Mouse (Mus musculus): ENCODE results near the gene Rps6kb1. TPM values are rescaled to one million over a fixed set of nuclear protein-coding genes. Genes with fewer than 3 reads are reported as not detected.

Gene Rps6kb1
- total and polyA plus RNA-seq, 3 experiments, result 4.0 to 39.8 (median 38.1) TPM

GRCm38 (mm10) chr11:86581250-86581753 lies 36.7 kb upstream of the Rps6kb1 start:
- peak; percentile 65 for DNase-seq

GRCm38 (mm10) chr11:86580319-86581113 lies 35.9 kb upstream of the Rps6kb1 start:
- peak; percentile 44 for DNase-seq

DNA sequence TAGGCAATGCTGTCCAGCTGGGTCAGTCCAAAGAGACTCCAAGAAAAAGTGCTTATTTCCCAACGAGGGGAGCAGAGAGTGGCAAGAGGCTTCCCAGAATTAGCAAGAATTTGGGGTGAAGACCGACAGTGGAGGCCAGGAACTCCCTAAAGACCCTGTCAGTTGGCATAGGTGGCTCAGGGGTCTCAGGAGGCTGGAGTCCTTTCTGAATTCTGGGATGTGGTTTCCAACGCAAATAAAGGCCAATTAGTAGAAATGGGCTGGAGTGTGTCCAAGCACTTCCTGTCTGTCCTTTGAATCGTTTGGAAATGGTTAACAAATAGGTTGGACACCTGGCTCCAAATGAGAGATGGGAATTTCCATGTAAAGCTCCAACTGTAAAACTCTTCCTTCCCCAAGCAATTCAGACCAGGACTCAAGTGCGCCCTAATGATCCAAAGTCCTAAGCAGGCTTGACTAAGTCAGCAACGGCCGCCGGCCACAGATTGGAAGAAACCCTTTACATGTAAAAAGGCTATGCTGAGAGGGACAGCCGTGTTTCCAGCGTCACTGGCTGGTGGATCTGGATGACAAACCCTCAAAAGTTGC lies 35.2 kb upstream of the Rps6kb1 start:
- DNase-seq, result no peak

DNA sequence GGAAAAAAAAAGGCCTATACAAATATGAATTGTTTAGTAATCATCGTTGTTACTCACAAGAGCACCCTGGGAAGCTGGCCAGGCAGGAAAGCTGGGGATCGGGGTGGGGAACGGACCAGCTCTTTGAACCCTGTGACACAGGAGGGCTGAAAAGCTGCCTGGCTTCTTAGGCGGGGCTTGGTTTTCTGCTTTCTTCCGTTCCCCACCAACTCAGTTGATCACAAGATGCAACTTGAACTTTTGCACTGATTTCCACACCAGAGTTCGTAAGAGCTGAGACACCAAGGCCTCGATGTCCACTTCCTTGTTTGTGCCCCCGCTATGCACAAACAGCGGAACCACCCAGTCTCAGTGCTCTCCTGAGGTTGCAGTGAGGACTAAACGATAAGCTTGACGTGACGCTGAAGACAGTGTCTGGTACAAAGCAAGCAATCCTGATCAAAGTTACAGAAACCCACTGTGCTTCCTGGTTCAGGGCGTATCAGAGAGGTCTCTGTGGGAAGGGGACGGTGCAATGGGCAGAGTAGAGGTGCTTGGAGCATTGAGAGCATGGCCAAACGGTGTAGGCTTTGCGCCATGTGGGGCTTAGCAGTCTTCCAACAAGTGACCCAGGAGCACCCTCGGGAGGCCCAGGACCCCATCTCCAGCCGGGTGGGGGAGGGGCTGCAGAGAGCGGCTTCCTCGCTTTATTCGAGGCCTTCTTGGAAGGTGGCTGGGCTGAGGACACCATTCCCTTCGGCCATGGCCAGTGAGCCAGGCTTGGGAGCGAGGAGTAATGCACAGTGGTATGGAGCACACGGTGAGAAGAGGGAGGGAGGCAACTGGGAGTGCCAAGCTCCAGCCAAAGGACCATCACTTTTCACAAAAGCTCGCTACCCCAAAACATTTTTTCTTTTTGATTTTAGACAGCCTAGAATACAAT lies 34.5 kb upstream of the Rps6kb1 start:
- DNase-seq, result peak; percentile 85

DNA sequence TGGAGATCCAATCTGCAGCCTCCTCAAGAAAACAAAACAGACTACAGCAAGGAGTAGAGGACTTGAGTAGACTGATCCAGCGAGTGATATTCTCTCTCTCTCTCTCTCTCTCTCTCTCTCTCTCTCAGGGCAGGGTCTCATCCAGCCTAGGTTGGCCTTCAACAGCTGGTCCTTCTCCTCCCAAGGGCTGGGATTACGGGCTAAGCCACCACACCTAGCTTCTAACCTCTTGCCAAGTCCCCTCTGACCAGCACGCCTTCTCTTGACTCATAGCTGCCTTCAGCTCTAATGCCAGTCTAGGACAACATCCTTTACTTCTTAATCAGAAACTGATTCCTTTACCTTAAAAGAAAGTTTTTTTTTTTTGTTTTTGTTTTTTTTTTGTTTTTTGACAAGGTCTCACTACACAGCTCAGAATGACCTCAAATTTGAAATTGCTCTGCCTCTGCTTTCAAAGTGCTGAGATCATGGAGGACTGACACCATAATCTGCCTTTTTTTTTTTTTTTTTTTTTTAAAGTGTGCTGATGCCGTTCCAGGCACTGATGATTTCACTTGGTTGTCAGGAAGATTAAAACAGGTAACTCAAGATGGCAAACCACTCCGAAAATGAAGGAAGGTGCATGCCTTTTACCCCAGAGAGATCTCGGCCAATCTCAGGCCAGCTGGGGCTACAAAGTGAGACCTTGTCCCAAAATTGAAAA lies 33.7 kb upstream of the Rps6kb1 start:
- DNase-seq, result no peak

DNA sequence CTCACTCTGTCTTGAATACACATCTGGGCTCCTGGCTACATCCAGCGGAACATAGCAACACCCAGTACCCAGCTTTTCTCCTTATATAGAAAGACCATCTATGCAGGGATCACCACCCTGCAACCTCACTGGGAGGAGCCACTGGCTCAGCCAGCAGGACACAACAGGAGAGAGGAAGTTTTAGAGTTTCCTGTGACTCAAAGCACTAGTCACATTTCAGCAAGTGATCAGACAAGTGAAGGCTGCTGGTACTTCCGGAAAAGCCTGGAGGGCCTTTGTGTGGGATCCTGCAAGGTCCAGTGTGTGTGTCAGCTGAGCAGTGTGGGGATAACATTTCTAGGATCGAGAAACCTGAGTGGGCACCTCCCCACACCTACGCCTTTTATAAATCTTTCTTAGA lies 32.6 kb upstream of the Rps6kb1 start:
- DNase-seq, result peak; percentile 64

GRCm38 (mm10) chr11:86575632-86576378 lies 31.2 kb upstream of the Rps6kb1 start:
- DNase-seq, result no peak

DNA sequence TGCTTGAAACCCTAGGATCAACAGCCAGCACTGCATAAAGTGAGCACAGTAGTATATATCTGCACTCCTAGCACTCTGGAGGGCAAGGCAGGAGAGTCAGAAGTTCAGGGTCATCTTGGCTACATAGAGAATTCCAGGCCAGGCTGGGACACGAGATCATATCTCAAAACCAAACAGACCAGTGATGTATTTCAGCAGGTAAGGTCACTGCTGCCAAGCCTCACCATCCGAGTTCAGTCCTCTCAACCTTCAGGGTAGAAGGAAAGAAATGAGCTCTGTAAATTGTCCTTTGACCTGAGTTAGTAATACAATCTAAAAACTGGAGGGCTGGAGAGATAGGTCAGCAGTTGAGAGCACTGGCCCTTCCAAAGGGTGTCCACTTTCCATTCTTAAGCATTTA lies 29.8 kb upstream of the Rps6kb1 start:
- DNase-seq, result no peak

DNA sequence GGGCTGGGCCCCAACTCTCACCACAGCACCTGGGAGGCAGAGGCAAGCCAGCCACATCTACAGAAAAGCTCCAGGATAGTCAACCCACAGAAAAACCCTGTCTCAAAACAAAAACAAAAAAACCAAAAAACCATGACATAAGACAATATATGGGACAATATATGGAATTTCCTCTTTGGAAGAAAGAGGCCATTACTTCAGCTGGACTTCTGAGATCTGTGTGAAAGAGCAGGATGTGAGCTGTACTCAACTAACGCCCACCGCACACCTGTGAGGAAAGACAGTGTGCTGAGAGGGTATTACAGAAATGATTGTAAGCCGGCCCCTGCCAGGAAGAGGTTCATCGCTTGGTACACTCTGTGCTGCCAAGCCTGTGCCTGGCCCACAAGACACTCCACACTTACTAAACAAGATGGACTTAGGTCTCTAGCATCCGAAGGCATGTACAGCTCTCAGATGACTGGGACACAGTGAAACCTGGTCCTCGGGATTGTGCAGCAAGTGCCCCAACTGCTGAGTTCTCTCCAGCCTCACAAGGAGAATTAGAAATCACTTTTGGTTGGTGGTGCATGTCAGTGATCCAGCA lies 29.1 kb upstream of the Rps6kb1 start:
- no peak for DNase-seq

DNA sequence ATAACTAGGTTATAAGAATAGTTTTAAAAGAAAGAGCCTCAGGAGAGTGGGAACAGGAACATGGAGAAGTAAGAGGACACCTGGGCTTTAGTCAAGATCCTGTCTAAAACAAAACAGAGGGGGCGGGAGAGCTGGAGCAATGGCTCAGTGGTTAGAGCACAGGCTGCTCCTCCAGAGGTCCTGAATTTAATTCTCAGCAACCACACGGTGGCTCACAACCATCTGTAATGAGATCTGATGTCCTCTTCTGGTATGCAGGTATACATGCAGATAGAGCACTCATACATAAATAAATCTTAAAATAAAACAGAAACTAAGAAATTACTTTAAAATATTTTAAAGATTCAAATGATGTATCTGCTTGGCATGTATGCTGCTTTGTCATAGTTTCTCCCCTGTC lies 28.0 kb upstream of the Rps6kb1 start:
- DNase-seq, result no peak

GRCm38 (mm10) chr11:86571871-86572270 lies 27.3 kb upstream of the Rps6kb1 start:
- DNase-seq, result no peak

DNA sequence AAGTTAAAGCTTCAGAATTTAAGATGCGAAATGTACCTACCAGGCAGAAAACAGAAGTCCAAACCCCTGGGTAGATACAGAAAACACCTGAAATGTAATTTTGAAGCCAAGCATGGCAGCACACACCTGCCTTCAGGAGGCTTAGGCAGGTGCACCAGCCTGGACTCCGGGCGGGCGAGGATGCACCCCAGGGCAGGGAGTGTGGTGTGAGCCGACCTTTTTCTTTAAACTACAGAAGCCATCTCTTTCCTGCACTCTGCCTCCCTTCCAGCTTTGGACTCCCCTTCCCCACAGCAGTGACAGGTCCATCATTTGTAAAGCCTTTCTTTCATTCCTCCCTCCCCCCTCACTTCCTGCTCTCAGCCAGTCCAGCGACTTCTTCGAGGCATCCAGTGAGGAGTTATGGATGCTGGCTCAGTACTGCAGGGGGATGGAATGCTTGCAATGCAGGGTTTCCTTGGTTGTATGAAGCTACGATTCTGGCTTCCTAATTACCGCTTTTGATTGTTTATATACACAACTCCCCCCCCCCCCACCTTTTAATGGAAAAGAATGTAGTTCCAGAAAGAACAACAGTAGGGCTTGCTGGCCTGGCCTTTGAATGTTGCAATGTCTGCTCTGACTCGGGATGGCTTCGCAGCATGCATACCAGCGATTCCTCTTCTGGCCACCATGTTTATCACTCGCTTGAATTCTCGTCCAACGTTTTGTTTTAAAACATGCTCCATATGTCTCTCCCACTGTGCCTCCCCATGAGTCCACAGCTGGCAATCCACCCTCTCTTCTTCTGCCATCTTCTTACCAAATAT lies 26.6 kb upstream of the Rps6kb1 start:
- no peak for DNase-seq

DNA sequence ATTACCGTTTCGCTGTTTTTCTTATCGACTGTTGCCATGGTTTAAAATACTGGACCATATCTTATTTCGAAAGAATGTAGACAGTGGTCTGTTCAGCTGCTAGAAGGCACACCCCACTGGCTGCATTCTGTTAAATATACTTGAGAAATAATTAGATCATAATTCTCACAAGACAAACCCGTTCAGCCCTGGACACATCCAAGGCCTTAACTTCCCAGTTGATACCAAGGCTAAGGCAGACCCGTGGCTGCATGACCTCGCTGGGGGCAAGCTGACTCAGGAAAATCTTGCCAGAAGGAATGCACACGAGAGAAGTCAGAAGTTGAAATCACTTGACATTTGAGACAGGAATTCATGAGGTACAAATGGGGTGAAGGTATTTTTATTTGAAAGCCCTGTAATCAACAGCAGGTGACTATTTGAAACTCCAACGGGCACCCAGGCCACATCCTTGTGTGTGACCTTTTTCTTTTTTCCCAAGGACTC lies 25.7 kb upstream of the Rps6kb1 start:
- DNase-seq, result peak; percentile 81

GRCm38 (mm10) chr11:86568425-86568824 lies 23.8 kb upstream of the Rps6kb1 start:
- no peak for DNase-seq

DNA sequence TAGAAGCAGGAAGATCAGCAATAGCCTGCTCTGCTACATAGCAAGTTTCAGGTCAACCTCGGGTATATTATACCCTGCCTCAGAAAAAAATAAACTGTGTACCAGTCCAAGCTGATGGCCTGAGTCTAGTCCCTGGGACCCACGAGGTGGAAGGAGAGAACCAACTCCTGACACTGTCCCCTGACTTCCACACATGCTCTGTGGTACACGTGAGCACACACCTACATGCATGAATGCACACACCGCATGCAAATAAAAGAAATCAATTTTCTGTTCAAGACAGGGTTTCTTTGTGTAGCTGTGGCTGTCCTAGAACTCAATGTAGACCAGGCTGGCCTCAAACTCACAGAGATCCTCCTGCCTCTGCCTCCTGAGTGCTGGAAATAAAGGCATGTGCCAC lies 13.7 kb upstream of the Rps6kb1 start:
- DNase-seq, result no peak

GRCm38 (mm10) chr11:86553525-86553924 lies 8.9 kb upstream of the Rps6kb1 start:
- no peak for DNase-seq

GRCm38 (mm10) chr11:86547412-86547811 lies 2.8 kb upstream of the Rps6kb1 start:
- no peak for DNase-seq

DNA sequence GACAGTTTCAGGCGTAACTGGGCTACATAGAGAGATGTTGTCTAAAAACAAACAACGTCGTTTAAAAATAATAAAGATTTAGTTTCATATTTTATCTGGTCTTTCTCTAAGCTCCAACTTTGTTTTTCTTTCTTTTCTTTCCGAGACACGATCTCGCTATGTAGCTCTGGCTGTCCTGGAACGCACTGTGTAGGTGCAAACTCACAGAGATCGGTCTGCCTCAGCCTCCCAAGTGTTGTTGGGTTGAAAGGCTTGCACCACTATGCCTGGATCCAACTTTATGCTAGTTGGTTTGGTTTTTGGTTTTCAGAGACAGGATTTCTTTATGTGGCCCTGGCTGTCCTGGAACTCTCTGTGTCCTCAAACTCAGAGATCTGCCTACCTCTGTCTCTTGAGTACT lies 951 bp upstream of the Rps6kb1 start:
- DNase-seq, result no peak

DNA sequence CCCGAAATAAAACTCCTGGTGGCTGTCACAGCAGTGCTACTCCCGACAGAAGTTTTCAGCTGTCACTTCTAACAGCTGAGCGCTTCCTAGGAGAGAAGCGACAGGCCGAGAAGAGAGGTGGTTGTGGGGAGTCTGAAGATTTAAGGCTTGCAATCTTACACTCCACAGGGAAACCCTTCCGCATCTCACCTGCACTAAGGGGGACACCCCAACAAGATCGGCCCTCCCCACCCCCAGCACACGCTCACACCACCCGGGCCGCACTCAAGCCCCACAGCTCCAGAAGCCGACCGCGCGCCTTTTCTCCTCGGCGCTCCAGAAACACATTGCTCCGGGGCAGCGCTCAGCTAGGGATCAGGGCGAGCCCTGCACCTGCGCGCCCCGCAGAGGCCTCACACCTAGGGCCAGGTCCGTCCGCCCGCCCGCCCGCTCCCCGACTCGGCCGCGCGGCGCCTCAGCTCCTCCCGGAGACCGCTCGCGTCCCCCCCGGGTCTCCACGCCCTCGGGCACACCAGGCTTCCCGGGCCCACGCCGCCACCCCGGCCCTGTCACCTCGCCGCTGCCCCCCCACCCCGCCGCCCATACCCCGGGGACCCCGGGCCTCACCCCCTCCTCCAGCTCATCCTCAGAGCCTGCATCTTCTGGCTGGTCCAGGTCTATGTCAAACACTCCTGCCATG lies 506 bp downstream of the Rps6kb1 start:
- DNase-seq, result no peak

Data from adrenal gland, adult 2 months (tissue).